Mouse (Mus musculus) liver, adult 2 months (tissue): Measurements from ENCODE around the gene Wdr47. TPM values are rescaled to one million over a fixed set of nuclear protein-coding genes. Genes with fewer than 3 reads are reported as not detected.

Experiments used
- DNase-seq: peaks from one replicate; pipeline ENCODE4 v3.0.0-alpha.2; 2011; ENCODE audit warnings: low read depth, low spot score; ENCODE audit errors: extremely low read depth
- H3K27ac ChIP-seq: fragments of 200-500 bp; replicated peaks from 2 replicates; pipeline ENCODE4 v1.5.1; 2012; ENCODE audit warnings: low read depth, mild to moderate bottlenecking, control low read depth, inconsistent platforms, low read length; ENCODE audit not compliant: insufficient read depth
- H3K27me3 ChIP-seq: fragments of 200-500 bp; 2 replicates; pipeline ENCODE4 v1.6.1; 2012; ENCODE audit warnings: mild to moderate bottlenecking, moderate library complexity, low read length, inconsistent platforms; ENCODE audit not compliant: control insufficient read depth, insufficient read depth
- H3K36me3 ChIP-seq: fragments of 200-500 bp; 2 replicates; pipeline ENCODE4 v1.6.1; 2012; ENCODE audit warnings: low read length, inconsistent platforms; ENCODE audit not compliant: control insufficient read depth, insufficient read depth
- H3K4me1 ChIP-seq: fragments of 200-500 bp; 2 replicates; pipeline ENCODE4 v1.6.1; 2011; ENCODE audit warnings: low read length; ENCODE audit not compliant: control insufficient read depth, insufficient read depth
- H3K4me3 ChIP-seq: fragments of 200-500 bp; 2 replicates; pipeline ENCODE4 v1.5.1; 2011; ENCODE audit warnings: low read depth, mild to moderate bottlenecking, control low read depth, low read length, moderate library complexity; ENCODE audit not compliant: insufficient read depth
- H3K79me2 ChIP-seq: fragments of 200-500 bp; 2 replicates; pipeline ENCODE4 v1.6.1; 2012; ENCODE audit warnings: inconsistent platforms, mild to moderate bottlenecking, low read length, moderate library complexity; ENCODE audit not compliant: control insufficient read depth, insufficient read depth
- H3K9ac ChIP-seq: fragments of 200-500 bp; 2 replicates; pipeline ENCODE4 v1.6.1; 2012; ENCODE audit warnings: low read depth, mild to moderate bottlenecking, control low read depth, inconsistent platforms, low read length
- CTCF ChIP-seq: fragments of 200-500 bp; IDR thresholded peaks from 2 replicates; pipeline ENCODE4 v1.5.1; 2011; ENCODE audit warnings: low read depth, low read length, control low read depth
- POLR2A ChIP-seq: fragments of 200-500 bp; IDR thresholded peaks from 2 replicates; pipeline ENCODE4 v1.6.1; 2011; ENCODE audit warnings: low read length, control low read depth; ENCODE audit not compliant: insufficient read depth; ENCODE audit errors: extremely low read depth
- WGBS: fragments of 180-500 bp; shearing (Covaris S2); methylation state at CpG from one replicate; pipeline ENCODE4 v1.1.7; 2018; 5-methylcytosine and 5-hydroxymethylcytosine counted together
- polyA plus RNA-seq: library from polyadenylated mRNA; depleted of rRNA; stranded (reverse); fragments of >200 nt; gene quantifications from 2 replicates; pipeline ENCODE4 v1.2.3, GENCODE M21; 2012; rRNA removed
- total RNA-seq: library from RNA; depleted of rRNA; stranded (reverse); fragments of >200 nt; gene quantifications from 2 replicates; pipeline ENCODE4 v1.2.3, GENCODE M21; 2014; rRNA removed

Wdr47 gene
- total and polyA plus RNA-seq, 2 experiments: 0.50 to 1.2 TPM

- DNase-seq: no peak
- H3K9ac ChIP-seq: no peak overlapping the region
- no peak overlapping the region for H3K27ac ChIP-seq
- H3K4me1 ChIP-seq: no peaks in the 10 kb centered on the region
- TF ChIP-seq CTCF (no peak), POLR2A (no peak)
- H3K36me3 ChIP-seq: peaks cover 12% of the 10 kb centered on the region
- no peak overlapping the region for H3K4me3 ChIP-seq
- H3K79me2 ChIP-seq: no peaks in the 10 kb centered on the region
- H3K27me3 ChIP-seq: no peaks in the 10 kb centered on the region
- WGBS: 96% methylated on average over 7 of the region's 7 CpGs
These were observed 94.6 kb downstream of the Wdr47 start for GRCm38 (mm10) chr3:108685701-108686100.

GRCm38 (mm10) chr3:108689015-108689441 lies 97.9 kb downstream of the Wdr47 start:
- Histone ChIP-seq H3K9ac (no peak overlapping the region), H3K4me3 (no peak overlapping the region), H3K27ac (no peak overlapping the region), H3K4me1 (no peaks in the 10 kb centered on the region), H3K27me3 (no peaks in the 10 kb centered on the region), H3K36me3 (peaks cover 5% of the 10 kb centered on the region), H3K79me2 (no peaks in the 10 kb centered on the region)
- WGBS: 89% methylated on average over 6 of the region's 6 CpGs
- no peak for TF ChIP-seq POLR2A
- DNase-seq: no peak

- Histone ChIP-seq H3K27me3 (no peaks in the 10 kb centered on the region), H3K79me2 (no peaks in the 10 kb centered on the region), H3K4me1 (no peaks in the 10 kb centered on the region), H3K9ac (no peak overlapping the region), H3K36me3 (peaks cover 2% of the 10 kb centered on the region), H3K4me3 (no peak overlapping the region), H3K27ac (no peak overlapping the region)
- 94% methylated on average over 8 of the region's 8 CpGs for WGBS
- DNase-seq: no peak
- TF ChIP-seq CTCF: no peak
- no peak for TF ChIP-seq POLR2A
These were observed 98.4 kb downstream of the Wdr47 start for GRCm38 (mm10) chr3:108689446-108689845.

GRCm38 (mm10) chr3:108689979-108690378 lies 98.9 kb downstream of the Wdr47 start:
- DNase-seq: no peak
- 89% methylated on average over 4 of the region's 4 CpGs for WGBS
- Histone ChIP-seq H3K4me3 (no peak overlapping the region), H3K79me2 (no peaks in the 10 kb centered on the region), H3K36me3 (peaks cover 2% of the 10 kb centered on the region), H3K9ac (no peak overlapping the region), H3K4me1 (no peaks in the 10 kb centered on the region), H3K27me3 (no peaks in the 10 kb centered on the region), H3K27ac (no peak overlapping the region)
- no peak for TF ChIP-seq CTCF

GRCm38 (mm10) chr3:108694321-108694720 lies 103.2 kb downstream of the Wdr47 start:
- no peak for DNase-seq
- TF ChIP-seq CTCF (no peak), POLR2A (no peak)
- no peak overlapping the region for H3K27ac ChIP-seq
- no peaks in the 10 kb centered on the region for H3K4me1 ChIP-seq
- H3K4me3 ChIP-seq: no peak overlapping the region
- H3K9ac ChIP-seq: no peak overlapping the region
- no peaks in the 10 kb centered on the region for H3K27me3 ChIP-seq
- no peaks in the 10 kb centered on the region for H3K79me2 ChIP-seq
- 89% methylated on average over 9 of the region's 9 CpGs for WGBS
- H3K36me3 ChIP-seq: peaks cover 13% of the 10 kb centered on the region

Other genes with a start within 250 kb of the Wdr47 start
- not detected in 2 replicates for gene Mybphl, start 226.4 kb upstream of the Wdr47 start, total RNA-seq
- not detected in 2 replicates for gene Mybphl, start 226.4 kb upstream of the Wdr47 start, polyA plus RNA-seq
- gene Psrc1, start 207.4 kb upstream of the Wdr47 start, total RNA-seq: 0.40 TPM in 1 of 2 replicates, not detected in the other
- gene Psrc1, start 207.4 kb upstream of the Wdr47 start, polyA plus RNA-seq: 0.26 and 0.37 TPM in 2 replicates
- gene Celsr2, start 175.7 kb upstream of the Wdr47 start, total RNA-seq: 0.18 and 0.47 TPM in 2 replicates
- gene Celsr2, start 175.7 kb upstream of the Wdr47 start, polyA plus RNA-seq: 0.60 and 0.61 TPM in 2 replicates
- 31.3 and 35.5 TPM in 2 replicates for gene Sars, start 146.1 kb upstream of the Wdr47 start, total RNA-seq
- gene Sars, start 146.1 kb upstream of the Wdr47 start, polyA plus RNA-seq: 21.3 and 24.7 TPM in 2 replicates
- not detected in 2 replicates for gene 1700013F07Rik, start 57.1 kb upstream of the Wdr47 start, total RNA-seq
- gene 1700013F07Rik, start 57.1 kb upstream of the Wdr47 start, polyA plus RNA-seq: not detected in 2 replicates
- 0.55 and 0.60 TPM in 2 replicates for gene 5330417C22Rik, start 54.7 kb upstream of the Wdr47 start, total RNA-seq
- 0.20 and 0.45 TPM in 2 replicates for gene 5330417C22Rik, start 54.7 kb upstream of the Wdr47 start, polyA plus RNA-seq
- 25.0 and 25.7 TPM in 2 replicates for gene Tmem167b, start 28.8 kb upstream of the Wdr47 start, total RNA-seq
- gene Tmem167b, start 28.8 kb upstream of the Wdr47 start, polyA plus RNA-seq: 2.7 and 3.3 TPM in 2 replicates
- gene Taf13, start 19.6 kb upstream of the Wdr47 start, total RNA-seq: 7.3 and 9.9 TPM in 2 replicates
- 2.5 and 3.0 TPM in 2 replicates for gene Taf13, start 19.6 kb upstream of the Wdr47 start, polyA plus RNA-seq
- gene Clcc1, start 62.6 kb downstream of the Wdr47 start, total RNA-seq: 83.4 and 96.9 TPM in 2 replicates
- gene Clcc1, start 62.6 kb downstream of the Wdr47 start, polyA plus RNA-seq: 43.9 and 50.2 TPM in 2 replicates
- 9.9 and 10.9 TPM in 2 replicates for gene Gpsm2, start 131.0 kb downstream of the Wdr47 start, total RNA-seq
- gene Gpsm2, start 131.0 kb downstream of the Wdr47 start, polyA plus RNA-seq: 2.4 and 2.9 TPM in 2 replicates
- not detected in 2 replicates for gene Aknad1, start 148.4 kb downstream of the Wdr47 start, total RNA-seq
- not detected in 2 replicates for gene Aknad1, start 148.4 kb downstream of the Wdr47 start, polyA plus RNA-seq
- gene Stxbp3, start 249.2 kb downstream of the Wdr47 start, total RNA-seq: 28.9 and 34.3 TPM in 2 replicates
- gene Stxbp3, start 249.2 kb downstream of the Wdr47 start, polyA plus RNA-seq: 6.0 and 6.7 TPM in 2 replicates